Mouse (Mus musculus): ENCODE data around the gene 9030025P20Rik. TPM values are rescaled to one million over a fixed set of nuclear protein-coding genes. Genes with fewer than 3 reads are reported as not detected.

9030025P20Rik gene
- polyA plus RNA-seq, 1 experiment from 2014 or later, result 9.6 TPM

Other genes with a start within 250 kb of the 9030025P20Rik start
- gene Wdr27, start 35.3 kb upstream of the 9030025P20Rik start, polyA plus RNA-seq (2015; fragmentation: Nextera tagmentation; extraction: Ambion mirVana), result 8.2 and 9.0 TPM in 2 replicates
- gene 1600012H06Rik, start 35.3 kb upstream of the 9030025P20Rik start, polyA plus RNA-seq (2015; fragmentation: Nextera tagmentation; extraction: Ambion mirVana), result 21.1 and 21.9 TPM in 2 replicates
- gene Phf10, start 17.2 kb upstream of the 9030025P20Rik start, polyA plus RNA-seq (2015; fragmentation: Nextera tagmentation; extraction: Ambion mirVana), result 15.9 and 16.0 TPM in 2 replicates
- gene Gm3417, start 322 bp downstream of the 9030025P20Rik start, polyA plus RNA-seq (2015; fragmentation: Nextera tagmentation; extraction: Ambion mirVana), result 1.6 TPM in 1 of 2 replicates, not detected in the other
- 9.9 and 10.5 TPM in 2 replicates for gene Gm3435, start 31.7 kb downstream of the 9030025P20Rik start, polyA plus RNA-seq (2015; fragmentation: Nextera tagmentation; extraction: Ambion mirVana)
- 85.6 and 91.8 TPM in 2 replicates for gene Ermard, start 62.7 kb downstream of the 9030025P20Rik start, polyA plus RNA-seq (2015; fragmentation: Nextera tagmentation; extraction: Ambion mirVana)
- 0.53 TPM in 1 of 2 replicates, not detected in the other for gene Tcte3, start 63.0 kb downstream of the 9030025P20Rik start, polyA plus RNA-seq (2015; fragmentation: Nextera tagmentation; extraction: Ambion mirVana)
- 3.9 and 5.0 TPM in 2 replicates for gene Gm3448, start 63.1 kb downstream of the 9030025P20Rik start, polyA plus RNA-seq (2015; fragmentation: Nextera tagmentation; extraction: Ambion mirVana)

Measured in midbrain, embryonic 15.5 days (tissue).